Mouse (Mus musculus) intestine, embryonic 15.5 days (tissue): ENCODE results near the gene Trib2. TPM values are rescaled to one million over a fixed set of nuclear protein-coding genes. Genes with fewer than 3 reads are reported as not detected.

Experiments used
- ATAC-seq: fragments of 200-750 bp; cut with Nextera tagmentation; 2 replicates; pipeline ENCODE4 v1.8.0; 2017; ENCODE audit warnings: moderate TSS enrichment, moderate library complexity
- H3K27ac ChIP-seq: fragments of 300-500 bp; sonication (generic); 2 replicates; pipeline ENCODE4 v1.5.1; 2015; ENCODE audit warnings: mild to moderate bottlenecking, inconsistent platforms
- H3K27me3 ChIP-seq: fragments of 300-500 bp; sonication (generic); replicated peaks from 2 replicates; pipeline ENCODE4 v1.6.1; 2015; ENCODE audit warnings: inconsistent platforms
- H3K36me3 ChIP-seq: fragments of 300-500 bp; sonication (generic); 2 replicates; pipeline ENCODE4 v1.6.1; 2015; ENCODE audit warnings: inconsistent platforms
- H3K4me1 ChIP-seq: fragments of 300-500 bp; sonication (generic); replicated peaks from 2 replicates; pipeline ENCODE4 v1.6.1; 2015; ENCODE audit warnings: inconsistent platforms
- H3K4me2 ChIP-seq: fragments of 300-500 bp; sonication (generic); replicated peaks from 2 replicates; pipeline ENCODE4 v1.6.1; 2015; ENCODE audit warnings: mild to moderate bottlenecking, inconsistent platforms
- H3K4me3 ChIP-seq: fragments of 300-500 bp; sonication (generic); replicated peaks from 2 replicates; pipeline ENCODE4 v1.5.1; 2015; ENCODE audit warnings: inconsistent platforms
- H3K9ac ChIP-seq: fragments of 300-500 bp; sonication (generic); 2 replicates; pipeline ENCODE4 v1.6.1; 2015; ENCODE audit warnings: inconsistent platforms
- H3K9me3 ChIP-seq: fragments of 300-500 bp; sonication (generic); 2 replicates; pipeline ENCODE4 v1.6.1; 2016; ENCODE audit warnings: inconsistent platforms
- WGBS: fragments of 180-500 bp; shearing (Covaris S2); methylation state at CpG from one replicate; pipeline ENCODE4 v1.1.7; 2015; 5-methylcytosine and 5-hydroxymethylcytosine counted together
- polyA plus RNA-seq: library from polyadenylated mRNA; unstranded; fragments of >200 nt; fragmentation: Nextera tagmentation; extraction: Ambion mirVana; gene quantifications from 2 replicates; pipeline ENCODE4 v1.2.1, GENCODE M21; 2015

The Trib2 gene
- polyA plus RNA-seq, 1 experiment from 2014 or later = 21.1 TPM

DNA sequence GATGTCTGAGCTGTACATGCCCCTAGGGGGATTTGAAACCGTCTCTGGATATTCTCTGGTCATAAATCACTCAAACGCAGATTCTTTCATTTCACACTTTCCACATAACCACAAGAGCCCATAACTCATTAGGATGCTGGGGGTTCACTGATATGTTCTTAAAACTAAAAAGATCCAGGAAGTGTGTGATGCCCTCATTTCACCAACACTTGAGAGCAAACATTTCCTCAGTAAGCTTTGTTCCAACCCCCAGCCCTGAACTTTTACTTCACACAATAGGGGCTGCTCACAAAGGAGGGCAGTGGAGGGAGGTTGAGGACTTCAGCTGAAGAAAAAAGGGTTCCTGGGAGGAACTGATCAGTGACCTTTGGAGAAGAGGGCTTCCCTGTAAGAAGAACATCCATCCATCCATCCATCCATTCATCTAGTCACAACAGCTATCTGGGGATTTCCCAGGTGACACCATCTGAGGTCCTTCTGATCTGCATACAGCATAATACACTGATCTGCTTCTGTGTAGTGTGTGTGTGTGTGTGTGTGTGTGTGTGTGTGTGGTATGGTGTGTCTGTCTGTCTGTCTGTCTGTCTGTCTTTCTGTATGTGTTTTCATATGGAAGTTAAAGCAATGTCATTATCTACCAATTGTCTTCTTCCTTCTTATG is 61.6 kb downstream of the Trib2 start:
- no peak for ATAC-seq
- no peak overlapping the region for H3K27ac ChIP-seq
- H3K27me3 ChIP-seq = no peaks in the 10 kb centered on the region
- no peak overlapping the region for H3K4me3 ChIP-seq
- H3K36me3 ChIP-seq = no peaks in the 10 kb centered on the region
- no peak overlapping the region for H3K4me2 ChIP-seq
- WGBS = 41% methylated on average over 2 of the region's 2 CpGs
- no peak overlapping the region for H3K9ac ChIP-seq
- no peaks in the 10 kb centered on the region for H3K9me3 ChIP-seq
- no peaks in the 10 kb centered on the region for H3K4me1 ChIP-seq

DNA sequence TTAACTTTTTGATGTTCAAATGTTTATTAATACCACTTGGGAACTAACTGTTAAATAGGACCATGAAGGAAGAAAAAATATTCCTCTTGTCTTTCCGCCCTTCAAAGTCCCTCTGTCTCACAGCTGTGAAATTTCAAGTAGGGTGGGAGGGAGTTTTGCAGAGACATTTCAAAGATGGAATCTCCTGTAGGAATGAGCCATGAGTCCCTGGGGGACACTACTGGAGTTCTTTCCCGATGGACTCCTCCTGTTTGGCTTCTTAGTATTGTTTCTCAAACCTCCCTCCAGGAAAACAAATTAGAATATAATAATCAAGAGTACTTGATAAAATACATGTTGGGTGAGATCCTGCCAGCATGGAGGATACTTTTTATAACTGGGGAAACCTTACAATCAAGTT is 62.1 kb downstream of the Trib2 start:
- Histone ChIP-seq H3K27me3 (no peaks in the 10 kb centered on the region), H3K4me1 (no peaks in the 10 kb centered on the region), H3K4me2 (no peak overlapping the region), H3K36me3 (no peaks in the 10 kb centered on the region), H3K9ac (no peak overlapping the region), H3K9me3 (no peaks in the 10 kb centered on the region), H3K27ac (no peak overlapping the region), H3K4me3 (no peak overlapping the region)
- no peak for ATAC-seq
- 51% methylated on average over 2 of the region's 2 CpGs for WGBS

DNA sequence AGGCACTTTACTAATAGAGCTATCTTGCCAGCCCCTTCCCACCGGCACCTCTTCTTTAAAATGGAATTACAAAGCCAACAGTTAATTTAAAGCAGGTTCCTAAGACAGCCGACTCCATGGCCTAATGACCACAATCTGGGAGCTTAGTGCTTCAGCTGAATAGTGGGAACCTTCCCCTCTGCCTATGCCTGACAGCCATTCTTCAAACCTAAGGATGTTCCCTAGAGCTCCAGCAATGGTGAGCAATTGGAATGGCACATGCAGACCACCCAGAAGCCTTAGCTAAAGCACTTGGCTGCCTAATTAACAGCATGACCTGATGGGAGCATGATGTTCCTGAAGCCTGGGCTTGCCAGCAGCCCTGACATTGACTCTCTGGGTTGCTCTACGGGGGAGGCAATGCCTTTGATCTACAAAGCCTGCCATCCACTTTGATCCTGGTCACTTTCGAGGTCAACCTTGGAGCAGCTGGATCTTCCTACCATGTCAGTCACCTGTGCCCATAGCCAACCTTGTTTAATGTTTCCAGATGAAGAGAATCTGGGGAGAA is 67.0 kb downstream of the Trib2 start:
- no peaks in the 10 kb centered on the region for H3K4me1 ChIP-seq
- no peaks in the 10 kb centered on the region for H3K9me3 ChIP-seq
- no peak overlapping the region for H3K4me2 ChIP-seq
- H3K27me3 ChIP-seq = no peaks in the 10 kb centered on the region
- no peak overlapping the region for H3K9ac ChIP-seq
- WGBS = 43% methylated on average over 4 of the region's 4 CpGs
- H3K36me3 ChIP-seq = no peaks in the 10 kb centered on the region
- no peak overlapping the region for H3K4me3 ChIP-seq
- H3K27ac ChIP-seq = no peak overlapping the region
- no peak for ATAC-seq

DNA sequence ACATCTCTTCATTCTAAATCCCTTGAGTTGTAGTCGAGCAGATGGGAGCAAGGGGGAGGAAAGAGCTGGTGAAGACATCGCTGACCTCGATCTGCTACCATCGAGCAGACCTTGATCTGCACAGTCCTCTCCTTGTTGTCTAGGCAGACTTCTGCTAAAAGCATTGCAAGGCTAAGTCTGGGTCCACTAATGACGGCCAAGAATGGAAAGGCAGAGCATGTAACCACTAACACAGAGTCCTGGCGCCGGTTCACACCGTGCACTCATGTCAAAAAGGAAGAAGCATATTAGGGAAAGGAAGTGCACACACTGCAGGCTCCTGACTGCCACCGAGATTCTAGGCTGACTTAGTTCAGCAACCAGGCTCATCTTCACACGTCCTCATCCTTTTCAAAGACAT is 71.0 kb downstream of the Trib2 start:
- H3K9ac ChIP-seq = no peak overlapping the region
- no peaks in the 10 kb centered on the region for H3K27me3 ChIP-seq
- no peaks in the 10 kb centered on the region for H3K4me1 ChIP-seq
- H3K27ac ChIP-seq = no peak overlapping the region
- H3K36me3 ChIP-seq = no peaks in the 10 kb centered on the region
- no peak overlapping the region for H3K4me2 ChIP-seq
- ATAC-seq = no peak
- WGBS = 61% methylated on average over 10 of the region's 10 CpGs
- no peaks in the 10 kb centered on the region for H3K9me3 ChIP-seq
- H3K4me3 ChIP-seq = no peak overlapping the region
